Mouse (Mus musculus) erythroblast, embryonic 14.5 days (primary cell): Measurements from ENCODE around the gene Srms.

ENCODE experiments used
- GATA1 ChIP-seq: IDR thresholded peaks from 2 replicates; pipeline ENCODE4 v1.6.1; 2012; ENCODE audit warnings: low read length, inconsistent platforms, mixed read lengths
- TAL1 ChIP-seq: IDR thresholded peaks from 3 replicates; pipeline ENCODE4 v1.6.1; 2012; ENCODE audit warnings: low read length, inconsistent platforms, mixed read lengths

GRCm38 (mm10) chr2:181213021-181213445, at the start of gene Srms:
- TF ChIP-seq GATA1 (no peak), TAL1 (no peak)
